Mouse (Mus musculus) liver, adult 2 months (tissue): ENCODE data around the gene Esrp2.

ENCODE experiments used
- CTCF ChIP-seq: fragments of 200-500 bp; IDR thresholded peaks from 2 replicates; pipeline ENCODE4 v1.5.1; 2011; ENCODE audit warnings: low read depth, low read length, control low read depth
- POLR2A ChIP-seq: fragments of 200-500 bp; IDR thresholded peaks from 2 replicates; pipeline ENCODE4 v1.6.1; 2011; ENCODE audit warnings: low read length, control low read depth; ENCODE audit not compliant: insufficient read depth; ENCODE audit errors: extremely low read depth

DNA sequence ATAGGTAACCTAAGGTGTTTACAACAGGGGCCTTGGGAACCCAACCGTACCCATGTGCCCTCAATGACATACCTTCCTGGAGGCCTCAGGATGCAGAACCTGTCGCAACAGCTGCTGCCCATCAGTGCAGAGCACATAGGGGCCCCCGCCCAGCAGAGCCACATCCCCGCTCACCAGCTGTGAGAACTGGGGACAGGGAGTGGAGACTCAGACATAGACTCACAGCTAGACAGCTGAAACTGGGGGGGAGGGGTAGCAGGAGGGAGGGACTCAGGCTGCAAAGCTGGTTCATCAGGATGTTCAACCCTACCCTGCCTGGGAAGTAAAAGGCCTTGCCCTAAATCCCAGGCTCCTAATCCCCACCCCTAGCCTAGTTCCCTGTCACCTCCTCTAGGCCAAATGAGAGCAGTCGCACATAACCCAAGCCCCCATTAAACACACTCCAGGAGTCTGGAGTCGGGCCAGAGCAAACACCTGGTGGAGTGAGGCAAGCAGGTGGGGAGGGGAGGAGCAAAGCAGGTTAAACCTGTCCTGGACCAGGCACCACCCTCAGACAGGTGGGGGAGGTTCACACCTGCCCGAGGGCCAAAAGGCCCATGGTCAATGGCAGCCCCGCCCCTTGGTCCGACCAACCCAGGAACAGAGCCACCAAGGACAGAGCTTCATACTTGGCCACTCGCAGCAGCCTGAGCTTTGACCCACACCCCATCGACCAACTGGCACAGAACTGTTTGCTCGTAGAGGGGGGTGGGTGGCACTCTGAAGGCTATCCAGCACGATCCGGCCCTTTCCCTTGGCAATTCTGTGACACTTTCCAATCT lies 1.8 kb downstream of the Esrp2 start:
- no peak for TF ChIP-seq CTCF
- no peak for TF ChIP-seq POLR2A
